Mouse (Mus musculus) hindbrain, embryonic 14.5 days (tissue): ENCODE measurements at regions not wholly inside any gene's neighbourhood (a gene's known extent, or its start where the extent isn't known, plus 50 kb on each side); places are given as distances from the start of the nearest gene placed in this dataset.

Source experiments
- ATAC-seq: fragments of 200-750 bp; cut with Nextera tagmentation; 2 replicates; pipeline ENCODE4 v1.8.0; 2017; ENCODE audit warnings: moderate number of reproducible peaks, mild to moderate bottlenecking, moderate TSS enrichment, moderate library complexity; ENCODE audit not compliant: low FRiP score
- DNase-seq: peaks from one replicate; pipeline ENCODE4 v3.0.0-alpha.2; 2015; ENCODE audit warnings: low spot score
- H3K27ac ChIP-seq: fragments of 300-500 bp; sonication (generic); 2 replicates; pipeline ENCODE4 v1.5.1; 2014; ENCODE audit warnings: mild to moderate bottlenecking, moderate library complexity
- H3K27me3 ChIP-seq: fragments of 300-500 bp; sonication (generic); 2 replicates; pipeline ENCODE4 v1.6.1; 2014; ENCODE audit warnings: mild to moderate bottlenecking, low read length, mixed read lengths; ENCODE audit not compliant: control insufficient read depth, insufficient read depth
- H3K36me3 ChIP-seq: fragments of 300-500 bp; sonication (generic); replicated peaks from 2 replicates; pipeline ENCODE4 v1.6.1; 2014; ENCODE audit not compliant: control insufficient read depth, insufficient read depth
- H3K4me1 ChIP-seq: fragments of 300-500 bp; sonication (generic); replicated peaks from 2 replicates; pipeline ENCODE4 v1.6.1; 2014; ENCODE audit warnings: antibody characterized with exemption, low read length, mixed read lengths; ENCODE audit not compliant: control insufficient read depth, insufficient read depth
- H3K4me2 ChIP-seq: fragments of 300-500 bp; sonication (generic); replicated peaks from 2 replicates; pipeline ENCODE4 v1.6.1; 2014; ENCODE audit warnings: mild to moderate bottlenecking, moderate library complexity
- H3K4me3 ChIP-seq: fragments of 300-500 bp; sonication (generic); replicated peaks from 2 replicates; pipeline ENCODE4 v1.5.1; 2014; ENCODE audit warnings: mild to moderate bottlenecking, low read length
- H3K9ac ChIP-seq: fragments of 300-500 bp; sonication (generic); 2 replicates; pipeline ENCODE4 v1.6.1; 2014
- H3K9me3 ChIP-seq: fragments of 300-500 bp; sonication (generic); 2 replicates; pipeline ENCODE4 v1.6.1; 2016; ENCODE audit warnings: low read length; ENCODE audit not compliant: control insufficient read depth
- WGBS: fragments of 180-500 bp; shearing (Covaris S2); extraction: QIAGEN DNeasy Blood & Tissue Kit; methylation state at CpG from one replicate; pipeline ENCODE4 v1.1.7; 2014; 5-methylcytosine and 5-hydroxymethylcytosine counted together

GRCm38 (mm10) chr2:102250101-102250500 lies 63.9 kb upstream of the Ldlrad3 start:
- WGBS: 91% methylated on average over 3 of the region's 3 CpGs
- ATAC-seq: no peak
- H3K36me3 ChIP-seq: no peaks in the 10 kb centered on the region
- no peak overlapping the region for H3K9ac ChIP-seq
- H3K4me3 ChIP-seq: no peak overlapping the region
- no peak overlapping the region for H3K27ac ChIP-seq
- H3K4me2 ChIP-seq: no peak overlapping the region
- no peaks in the 10 kb centered on the region for H3K4me1 ChIP-seq
- DNase-seq: no peak
- H3K27me3 ChIP-seq: no peaks in the 10 kb centered on the region
- H3K9me3 ChIP-seq: no peaks in the 10 kb centered on the region

GRCm38 (mm10) chr2:102246484-102246883 lies 60.3 kb upstream of the Ldlrad3 start:
- ATAC-seq: no peak
- WGBS: 57% methylated on average over 2 of the region's 2 CpGs

DNA sequence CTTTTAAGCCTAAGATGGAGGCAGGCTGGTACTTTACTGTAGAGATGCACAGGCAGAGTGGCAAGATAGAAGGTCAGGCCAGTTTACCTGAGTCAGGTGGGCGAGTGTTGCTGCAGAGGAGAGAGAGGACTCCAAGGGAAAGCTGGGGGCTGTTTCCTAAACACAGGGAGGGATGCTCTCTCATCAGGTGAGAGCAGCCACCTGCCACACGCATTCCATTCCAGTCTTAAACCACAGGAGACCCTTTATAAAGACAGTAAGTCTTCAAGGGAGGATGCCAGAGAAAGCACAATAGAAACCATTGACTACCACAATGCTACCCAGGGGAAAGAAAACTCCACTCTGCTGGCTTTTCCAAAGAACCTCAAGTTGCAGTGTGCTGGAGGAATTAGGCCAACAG lies 58.3 kb upstream of the Ldlrad3 start:
- Histone ChIP-seq H3K9ac (no peak overlapping the region), H3K36me3 (no peaks in the 10 kb centered on the region), H3K27me3 (no peaks in the 10 kb centered on the region), H3K4me3 (no peak overlapping the region), H3K4me2 (no peak overlapping the region), H3K4me1 (0 out of 2 replicates have a peak, but pooled peaks cover 7% of the 10 kb centered on the region), H3K9me3 (no peaks in the 10 kb centered on the region), H3K27ac (peak overlapping the region; percentile 38; the same call in 1 of the 2 replicates)
- ATAC-seq: no peak
- 38% methylated on average over 2 of the region's 2 CpGs for WGBS
- DNase-seq: no peak

More at GRCm38 (mm10) chr2:102246484-102246883, 60.3 kb upstream of the Ldlrad3 start:
- DNase-seq: no peak
- no peaks in the 10 kb centered on the region for H3K36me3 ChIP-seq
- H3K27me3 ChIP-seq: no peaks in the 10 kb centered on the region
- no peaks in the 10 kb centered on the region for H3K9me3 ChIP-seq
- no peak overlapping the region for H3K9ac ChIP-seq
- H3K4me2 ChIP-seq: no peak overlapping the region
- H3K4me1 ChIP-seq: 0 out of 2 replicates have a peak, but pooled peaks cover 7% of the 10 kb centered on the region
- H3K27ac ChIP-seq: no peak overlapping the region
- H3K4me3 ChIP-seq: no peak overlapping the region

DNA sequence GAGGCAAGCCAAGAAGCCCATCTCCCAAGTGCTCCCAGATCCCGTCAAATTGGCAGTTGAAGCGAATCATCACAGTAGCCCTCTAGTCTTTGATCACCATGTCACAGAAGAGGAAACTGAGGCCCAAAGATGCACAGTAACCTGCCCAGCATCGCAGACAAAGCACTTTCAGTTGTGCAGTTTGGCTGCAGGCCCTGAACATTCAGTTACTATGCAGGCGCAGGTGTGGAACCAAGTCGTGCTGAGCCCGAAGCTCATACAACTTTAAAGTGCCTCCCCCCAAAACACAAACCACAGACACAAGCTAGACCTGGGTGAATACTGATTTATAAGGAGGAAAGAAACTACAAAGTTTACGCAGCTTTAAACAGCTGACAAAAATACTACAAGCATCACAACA lies 55.4 kb upstream of the Ldlrad3 start:
- no peaks in the 10 kb centered on the region for H3K9me3 ChIP-seq
- no peaks in the 10 kb centered on the region for H3K36me3 ChIP-seq
- no peak for DNase-seq
- no peak for ATAC-seq
- H3K4me3 ChIP-seq: no peak overlapping the region
- no peak overlapping the region for H3K4me2 ChIP-seq
- 0 out of 2 replicates have a peak, but pooled peaks cover 7% of the 10 kb centered on the region for H3K4me1 ChIP-seq
- H3K9ac ChIP-seq: no peak overlapping the region
- H3K27ac ChIP-seq: no peak overlapping the region
- 82% methylated on average over 7 of the region's 7 CpGs for WGBS
- H3K27me3 ChIP-seq: no peaks in the 10 kb centered on the region

GRCm38 (mm10) chr2:102239712-102240505 lies 53.7 kb upstream of the Ldlrad3 start:
- H3K9me3 ChIP-seq: no peaks in the 10 kb centered on the region
- H3K27ac ChIP-seq: no peak overlapping the region
- no peak for ATAC-seq
- no peaks in the 10 kb centered on the region for H3K27me3 ChIP-seq
- H3K4me2 ChIP-seq: no peak overlapping the region
- no peak overlapping the region for H3K9ac ChIP-seq
- no peak for DNase-seq
- H3K4me1 ChIP-seq: 0 out of 2 replicates have a peak, but pooled peaks cover 7% of the 10 kb centered on the region
- 82% methylated on average over 6 of the region's 6 CpGs for WGBS
- H3K36me3 ChIP-seq: no peaks in the 10 kb centered on the region
- H3K4me3 ChIP-seq: no peak overlapping the region
